Mouse (Mus musculus) heart, postnatal 4 days (tissue): ENCODE data around the gene Cpa1. TPM values are rescaled to one million over a fixed set of nuclear protein-coding genes. Genes with fewer than 3 reads are reported as not detected.

Experiments used
- DNase-seq: peaks from one replicate; pipeline ENCODE4 v3.0.0; 2021
- total RNA-seq, 2 experiments: library from RNA; stranded (reverse); gene quantifications; 2 replicates each; pipeline ENCODE4 v1.2.3; 2021

Gene Cpa1
- total RNA-seq, 2 experiments from 2014 or later: 3.4 to 3.7 TPM

- DNase-seq: no peak
Measured at GRCm38 (mm10) chr6:30621986-30622389, 17.0 kb upstream of the Cpa1 start.

GRCm38 (mm10) chr6:30624763-30625162 lies 14.3 kb upstream of the Cpa1 start:
- peak; percentile 40 for DNase-seq

- DNase-seq: no peak
Measured at GRCm38 (mm10) chr6:30628152-30628551, 10.9 kb upstream of the Cpa1 start.

DNA sequence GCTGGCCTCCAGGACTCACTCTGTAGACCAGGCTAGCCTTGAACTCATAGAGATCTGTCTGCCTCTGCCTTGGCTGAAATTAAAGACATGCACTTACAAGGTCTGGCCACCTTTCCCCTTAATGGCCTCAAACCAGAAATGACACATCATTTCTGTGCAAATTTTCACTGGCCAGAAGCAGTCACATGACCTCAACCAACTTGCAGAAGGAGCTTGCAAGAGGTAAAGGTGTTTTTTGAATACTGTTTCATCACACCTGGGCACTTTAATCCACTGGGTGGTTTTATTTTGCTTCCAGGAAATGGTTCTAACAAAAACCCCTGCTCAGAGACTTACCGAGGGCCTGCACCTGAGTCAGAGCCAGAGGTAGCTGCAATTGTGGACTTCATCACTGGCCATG lies 9.0 kb upstream of the Cpa1 start:
- no peak for DNase-seq

DNA sequence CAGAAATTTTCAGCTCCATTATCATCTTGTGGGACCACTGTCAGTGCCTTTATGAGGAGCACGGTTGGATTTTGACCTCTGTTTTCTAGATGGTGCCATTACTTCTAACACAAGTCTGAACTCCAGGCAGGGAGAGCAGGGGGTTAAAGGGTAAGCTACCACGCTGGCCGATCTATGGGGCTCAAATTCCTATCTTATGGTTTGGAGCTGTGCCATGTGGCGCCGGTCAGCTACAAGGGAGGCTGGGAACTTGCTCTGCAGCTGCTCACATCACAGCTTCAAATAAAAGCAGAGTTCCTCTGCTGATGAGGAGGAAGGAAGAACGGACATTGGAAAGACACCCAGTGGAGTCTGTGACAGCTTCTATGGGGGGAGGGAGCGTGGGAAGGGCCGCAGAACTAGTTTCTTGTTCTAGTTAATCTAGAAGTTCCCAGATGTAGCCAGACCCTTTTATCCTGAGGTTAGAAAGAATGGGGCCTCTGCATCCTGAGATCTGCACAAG lies 3.6 kb upstream of the Cpa1 start:
- no peak for DNase-seq

DNA sequence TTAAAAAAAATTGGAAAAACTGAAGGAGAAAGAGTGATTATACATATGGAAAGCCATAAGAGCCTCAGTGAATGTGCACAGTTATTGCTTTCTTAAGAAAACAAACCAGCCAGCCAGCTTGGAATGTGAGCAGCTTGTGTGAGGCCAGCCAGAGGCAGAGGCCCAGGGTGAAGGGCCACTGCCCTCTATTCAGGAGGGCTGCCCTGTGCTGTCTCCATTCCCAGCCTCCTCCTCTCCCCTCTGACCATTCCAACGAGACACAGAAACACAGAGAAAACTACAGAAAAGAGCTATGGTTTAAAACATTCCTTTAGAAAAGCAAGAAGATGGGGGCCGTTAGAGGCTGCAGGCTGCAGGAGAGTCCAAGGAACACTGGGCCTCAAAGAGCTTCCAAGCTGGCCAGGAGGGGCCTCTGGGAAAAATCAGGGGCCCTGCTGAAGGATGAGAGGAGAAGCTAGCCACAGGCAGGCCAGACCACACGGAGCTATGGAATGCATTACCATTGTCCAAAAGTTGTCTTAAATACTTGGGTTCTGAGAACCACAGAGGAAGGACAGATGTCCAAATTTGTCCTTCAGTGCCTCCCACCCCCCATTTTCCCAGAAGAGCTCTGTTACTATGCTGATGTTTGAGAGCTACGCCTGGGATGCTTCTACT lies 2.7 kb upstream of the Cpa1 start:
- DNase-seq: no peak

GRCm38 (mm10) chr6:30643694-30644460 lies 4.9 kb downstream of the Cpa1 start:
- DNase-seq: no peak

GRCm38 (mm10) chr6:30644462-30644861 lies 5.4 kb downstream of the Cpa1 start:
- DNase-seq: no peak

- DNase-seq: no peak
Measured at GRCm38 (mm10) chr6:30645379-30645778, 6.4 kb downstream of the Cpa1 start.

DNA sequence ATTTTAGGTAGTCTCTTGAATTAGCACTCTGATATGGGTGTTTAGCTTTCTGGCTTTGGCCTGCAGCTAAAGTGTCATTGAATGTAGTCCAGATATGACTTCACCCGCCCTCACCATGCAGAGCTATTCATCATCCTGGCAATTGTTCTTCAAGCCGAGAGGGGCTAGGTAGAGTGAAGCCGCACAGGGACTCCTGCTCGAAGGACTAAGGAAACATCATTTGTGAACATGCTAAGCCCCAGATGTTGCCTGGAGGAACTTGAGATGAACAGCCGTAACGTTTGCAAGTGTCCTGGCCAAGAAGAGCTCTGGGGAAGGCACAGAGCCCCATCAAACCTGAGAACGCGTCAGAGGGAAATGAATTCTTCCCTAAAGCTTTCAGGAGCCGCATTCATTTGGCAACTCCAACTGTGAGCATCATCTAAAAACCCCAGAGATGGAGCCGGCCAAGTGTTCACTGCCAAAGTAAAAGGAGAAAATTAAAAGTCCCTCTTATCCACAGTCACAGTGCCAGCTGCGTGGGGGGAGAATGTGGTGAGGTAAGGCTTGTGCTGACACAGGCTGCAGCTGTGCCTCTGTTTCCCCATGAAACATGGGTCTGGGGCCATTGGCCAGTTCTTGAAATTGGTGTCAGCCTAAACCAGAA lies 10.8 kb downstream of the Cpa1 start:
- peak; percentile 41 for DNase-seq

GRCm38 (mm10) chr6:30652425-30653188 lies 13.6 kb downstream of the Cpa1 start:
- no peak for DNase-seq

DNA sequence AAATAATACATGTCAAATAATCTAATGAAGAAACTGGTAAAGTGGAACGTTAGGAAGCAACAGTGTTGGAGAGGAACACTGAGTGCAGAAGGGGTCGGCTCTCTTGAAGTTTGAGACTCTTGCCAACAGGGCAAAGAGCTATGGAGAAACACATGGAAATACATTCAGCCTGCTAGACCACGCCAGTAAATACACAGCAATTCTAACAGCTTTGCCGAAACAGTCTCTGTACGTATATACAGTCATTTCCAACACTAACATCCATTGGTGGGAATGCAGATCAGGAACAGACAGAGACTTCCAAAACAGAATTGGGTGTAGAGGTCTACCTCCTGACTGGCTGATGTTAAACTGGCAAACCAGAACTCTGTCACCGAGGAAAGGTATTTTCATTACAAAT lies 14.5 kb downstream of the Cpa1 start:
- no peak for DNase-seq

- DNase-seq: no peak
Measured at GRCm38 (mm10) chr6:30654402-30654859, 15.4 kb downstream of the Cpa1 start.

- DNase-seq: no peak
Measured at GRCm38 (mm10) chr6:30654932-30655331, 15.9 kb downstream of the Cpa1 start.

DNA sequence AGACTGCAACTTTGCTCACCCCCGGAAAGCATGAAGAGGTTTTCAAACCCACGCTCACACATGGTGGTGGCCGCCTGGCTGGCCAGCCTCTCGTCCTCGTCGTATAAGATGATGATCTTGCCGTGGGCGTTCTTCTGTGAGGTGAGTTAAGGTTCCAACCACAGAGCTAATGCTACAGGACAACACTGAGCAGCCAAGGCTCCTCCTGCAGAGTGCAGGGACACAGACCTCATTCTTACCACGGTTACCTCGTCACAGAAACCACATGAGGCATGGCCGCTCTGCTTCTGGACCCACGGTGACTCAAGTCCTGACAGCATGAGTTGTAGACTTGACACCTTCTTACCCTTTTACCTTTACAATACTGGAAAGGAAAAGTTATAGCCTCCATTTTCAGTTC lies 18.3 kb downstream of the Cpa1 start:
- DNase-seq: no peak

GRCm38 (mm10) chr6:30658619-30659018 lies 19.6 kb downstream of the Cpa1 start:
- DNase-seq: no peak

- no peak for DNase-seq
Measured at GRCm38 (mm10) chr6:30664776-30665175, 25.8 kb downstream of the Cpa1 start.

GRCm38 (mm10) chr6:30665296-30665695 lies 26.3 kb downstream of the Cpa1 start:
- DNase-seq: no peak

DNA sequence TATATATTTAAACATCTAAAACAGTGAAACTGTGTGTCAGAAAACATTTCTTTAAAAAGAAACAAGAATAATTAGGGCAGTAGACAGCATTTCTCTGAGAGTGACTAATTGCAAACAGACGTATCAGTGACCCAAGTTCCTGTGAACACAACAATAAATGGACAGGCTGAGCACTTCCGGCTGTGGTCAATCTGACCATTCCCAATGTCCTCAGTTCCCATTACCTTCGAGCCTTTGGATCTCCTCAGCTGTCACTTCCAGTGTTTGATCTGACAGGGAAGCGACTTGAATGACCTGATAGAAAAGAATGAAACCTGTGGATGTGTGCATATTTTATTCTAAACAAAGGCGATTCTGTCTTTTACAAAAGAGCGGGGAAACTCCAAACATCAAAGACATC lies 27.0 kb downstream of the Cpa1 start:
- no peak for DNase-seq

DNA sequence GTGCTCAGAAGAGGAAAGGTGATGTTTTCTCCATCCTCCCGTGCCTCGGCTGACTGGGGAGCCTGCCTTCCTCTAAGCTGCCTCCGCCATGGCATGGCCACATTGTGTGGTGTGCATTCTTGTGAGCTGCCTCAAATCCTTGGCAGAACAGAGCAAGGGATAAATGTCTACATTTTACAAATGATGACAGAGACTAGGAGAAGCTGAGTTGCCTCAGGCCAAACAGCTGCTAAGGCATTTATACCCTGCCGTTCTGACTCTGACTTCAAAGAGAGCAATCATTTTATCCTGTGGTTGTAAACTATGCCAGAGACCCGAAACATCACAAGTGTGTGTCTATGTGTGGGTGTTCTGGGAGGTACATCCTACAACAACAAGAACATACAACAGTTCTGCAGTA lies 28.6 kb downstream of the Cpa1 start:
- no peak for DNase-seq

GRCm38 (mm10) chr6:30671696-30672095 lies 32.7 kb downstream of the Cpa1 start:
- DNase-seq: no peak

GRCm38 (mm10) chr6:30673764-30674561 lies 34.9 kb downstream of the Cpa1 start:
- DNase-seq: peak; percentile 57
